Mouse (Mus musculus) gastrocnemius, postnatal 4 days (tissue): ENCODE measurements around the gene Bcor. TPM values are rescaled to one million over a fixed set of nuclear protein-coding genes. Genes with fewer than 3 reads are reported as not detected.

Source experiments
- DNase-seq, 2 experiments: peaks; one replicate each; pipeline ENCODE4 v3.0.0; 2021 to 2022; ENCODE audit warnings: low spot score in 2 of 2, mixed read lengths in 2 of 2
- total RNA-seq, 2 experiments: library from RNA; stranded (reverse); gene quantifications; 2 replicates each; pipeline ENCODE4 v1.2.3; 2021

The Bcor gene
- total RNA-seq, 2 experiments from 2014 or later, result 38.1 to 38.7 TPM

DNA sequence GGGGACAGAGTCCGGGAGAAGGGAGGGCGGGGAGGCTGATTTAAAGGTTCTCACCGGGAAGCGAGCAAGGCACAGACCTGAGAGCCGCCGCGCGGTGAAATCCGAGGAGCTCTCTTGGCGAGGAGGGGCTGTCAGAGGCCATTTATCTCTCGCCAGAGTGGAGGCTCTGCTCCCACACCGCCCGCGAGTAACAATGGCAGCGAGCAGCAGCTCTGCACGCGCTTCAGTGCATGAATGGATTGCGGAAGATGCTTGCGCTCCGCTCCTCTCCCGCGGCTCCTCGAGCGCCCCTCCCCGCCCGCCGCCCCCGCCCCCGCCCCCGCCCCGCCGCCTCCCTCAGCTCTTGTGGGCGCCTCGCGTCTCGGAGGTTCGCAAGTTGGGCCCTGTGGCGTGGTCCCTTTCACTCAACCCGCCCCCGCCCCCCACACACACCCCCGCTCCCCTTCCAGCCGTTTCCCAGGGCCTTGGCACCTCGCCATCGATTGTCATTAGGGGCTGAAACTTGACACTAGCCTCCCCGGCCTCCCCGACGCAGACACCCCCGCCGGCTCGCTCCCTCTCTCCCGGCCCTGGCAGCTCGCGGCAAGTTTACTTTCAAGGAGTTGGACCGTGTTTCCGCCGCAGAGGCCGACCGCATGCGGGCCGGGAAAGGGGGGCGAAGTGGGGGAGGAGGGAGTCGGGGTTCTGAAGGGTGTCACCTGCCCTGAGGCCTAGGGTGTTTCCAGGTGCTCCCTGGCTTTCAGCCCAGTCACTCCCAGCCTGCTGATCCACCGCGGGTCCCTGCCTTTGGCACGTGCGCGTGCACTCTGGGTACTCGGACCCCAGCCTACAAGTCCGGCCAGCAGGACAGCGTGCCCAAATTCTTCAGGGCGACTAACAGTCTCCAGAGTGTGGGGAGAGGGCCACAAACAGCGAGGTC is 31.7 kb downstream of the Bcor start:
- peak; percentile 47 to 75 for DNase-seq

GRCm38 (mm10) chrX:12127799-12128164 is 32.4 kb downstream of the Bcor start:
- DNase-seq, result no peak

- no peak for DNase-seq
Observed at GRCm38 (mm10) chrX:12127106-12127670, 33.0 kb downstream of the Bcor start.

- no peak for DNase-seq
Observed at GRCm38 (mm10) chrX:12126408-12127105, 33.6 kb downstream of the Bcor start.

GRCm38 (mm10) chrX:12124571-12124970 is 35.6 kb downstream of the Bcor start:
- DNase-seq, result no peak

GRCm38 (mm10) chrX:12123687-12124087 is 36.5 kb downstream of the Bcor start:
- no peak for DNase-seq

DNA sequence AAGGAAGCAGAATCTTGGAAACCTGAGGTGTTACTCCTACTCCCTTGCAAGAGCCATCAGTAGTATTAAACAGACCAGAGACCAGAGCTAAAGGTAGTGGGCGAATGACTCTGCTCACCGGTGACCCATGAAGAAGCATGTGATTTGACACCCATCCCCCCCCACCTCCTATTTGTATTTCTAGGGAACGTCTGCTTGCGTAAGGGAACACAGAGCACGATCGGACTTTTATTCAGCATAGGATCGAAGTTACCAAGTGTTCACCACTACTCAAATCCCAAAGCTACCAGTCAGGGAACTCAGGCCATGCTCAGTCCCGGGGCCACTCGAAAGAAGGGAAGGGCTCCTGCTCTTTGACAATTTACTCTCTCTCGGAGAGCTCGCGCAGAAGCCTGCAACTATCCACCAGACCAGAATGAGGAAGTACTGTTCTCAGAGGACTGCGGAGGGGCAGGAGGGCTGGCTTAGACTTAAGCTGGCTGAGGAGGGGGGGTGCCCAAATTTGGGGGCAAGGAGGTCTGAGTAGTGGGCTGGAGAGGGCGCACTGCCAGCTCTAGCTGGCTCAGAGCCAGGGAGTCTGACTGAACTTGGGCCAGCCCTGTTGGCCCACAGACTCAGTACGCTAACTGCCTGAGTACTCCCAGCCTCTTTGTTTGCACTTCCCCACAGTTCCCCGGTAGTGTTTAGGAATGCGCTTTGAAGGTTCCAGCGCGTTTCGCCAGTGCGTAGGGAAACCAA is 37.4 kb downstream of the Bcor start:
- DNase-seq, result peak; percentile 19 to 24

DNA sequence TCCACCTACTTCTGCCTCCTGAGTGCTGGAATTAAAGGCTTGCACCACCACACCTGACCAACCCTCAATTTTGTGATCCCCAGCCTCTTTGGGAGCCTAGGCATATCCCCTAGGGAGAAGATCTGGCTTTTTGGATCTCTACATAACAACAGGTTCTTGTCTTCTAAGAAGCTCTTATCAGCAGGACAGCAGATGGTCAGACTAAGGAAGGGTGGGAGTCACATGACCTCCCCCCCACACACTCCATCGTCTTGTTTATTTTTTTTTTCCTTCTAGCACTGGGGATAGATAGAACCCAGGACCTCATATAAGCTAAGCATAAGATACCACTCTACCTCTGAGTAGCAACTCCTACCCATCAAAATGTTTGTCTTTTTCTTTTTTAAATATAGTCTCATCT is 40.7 kb downstream of the Bcor start:
- no peak for DNase-seq

- DNase-seq, result no peak
Observed at GRCm38 (mm10) chrX:12116128-12116527, 44.0 kb downstream of the Bcor start.

GRCm38 (mm10) chrX:12112166-12112565 is 48.0 kb downstream of the Bcor start:
- DNase-seq, result no peak

DNA sequence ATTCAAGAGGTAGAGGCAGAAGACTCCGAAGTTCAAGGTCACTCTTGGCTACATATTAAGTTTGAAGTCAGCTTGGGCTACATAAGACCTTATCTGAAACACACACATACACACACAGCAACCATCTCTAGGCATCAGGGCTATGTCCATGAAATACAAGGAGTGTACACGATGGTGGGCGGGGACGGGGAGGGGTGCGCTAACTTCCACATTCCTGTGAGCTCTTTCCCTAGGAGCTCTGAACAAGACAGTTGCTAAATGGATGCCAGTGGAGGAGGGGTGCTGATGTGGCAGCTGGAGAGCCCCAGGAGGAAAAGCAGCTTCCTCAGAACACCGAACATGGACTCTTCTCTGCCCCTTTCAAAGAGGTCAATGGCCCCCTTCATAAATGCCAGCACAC is 49.6 kb downstream of the Bcor start:
- DNase-seq, result no peak

DNA sequence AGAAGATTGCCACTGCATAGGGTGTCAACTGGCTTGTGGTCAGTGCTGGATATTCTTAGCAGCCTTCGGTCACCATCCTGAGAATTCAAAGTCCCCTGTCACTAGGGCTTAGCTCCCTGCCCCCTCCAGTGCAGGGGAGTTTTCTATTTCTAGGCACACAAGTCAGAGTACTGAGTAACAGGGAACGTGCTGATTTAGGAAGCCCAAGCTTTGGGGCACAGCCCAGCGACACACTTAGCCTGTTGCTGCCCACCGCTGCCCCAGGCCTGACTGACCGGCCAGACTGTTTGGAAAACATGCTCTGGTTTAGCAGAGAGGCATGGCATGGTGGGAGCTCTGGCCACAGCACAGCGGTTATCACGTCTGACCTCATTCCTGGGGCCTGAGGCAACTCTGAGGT is 54.8 kb downstream of the Bcor start:
- no peak for DNase-seq

- DNase-seq, result no peak
Observed at GRCm38 (mm10) chrX:12096783-12097526, 63.2 kb downstream of the Bcor start.

DNA sequence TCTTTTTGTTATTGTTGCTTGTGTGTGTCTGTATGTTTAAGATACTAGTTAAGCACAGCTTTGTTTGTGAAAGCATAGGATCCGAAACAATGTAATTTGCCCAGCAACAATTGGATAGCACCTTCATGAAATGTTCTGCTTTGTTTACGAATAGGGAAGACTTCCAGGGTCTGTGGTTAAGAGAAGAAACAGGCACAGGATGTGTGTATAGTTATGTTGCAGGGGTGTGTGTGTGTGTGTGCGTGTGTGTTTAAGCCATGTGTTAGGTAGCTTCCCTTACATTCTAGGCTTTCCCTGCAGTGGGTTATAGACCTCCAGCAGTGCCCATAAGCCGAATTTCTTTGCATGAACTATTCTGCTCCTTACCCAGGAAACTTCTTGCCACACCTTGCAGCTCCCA is 66.8 kb downstream of the Bcor start:
- DNase-seq, result no peak

DNA sequence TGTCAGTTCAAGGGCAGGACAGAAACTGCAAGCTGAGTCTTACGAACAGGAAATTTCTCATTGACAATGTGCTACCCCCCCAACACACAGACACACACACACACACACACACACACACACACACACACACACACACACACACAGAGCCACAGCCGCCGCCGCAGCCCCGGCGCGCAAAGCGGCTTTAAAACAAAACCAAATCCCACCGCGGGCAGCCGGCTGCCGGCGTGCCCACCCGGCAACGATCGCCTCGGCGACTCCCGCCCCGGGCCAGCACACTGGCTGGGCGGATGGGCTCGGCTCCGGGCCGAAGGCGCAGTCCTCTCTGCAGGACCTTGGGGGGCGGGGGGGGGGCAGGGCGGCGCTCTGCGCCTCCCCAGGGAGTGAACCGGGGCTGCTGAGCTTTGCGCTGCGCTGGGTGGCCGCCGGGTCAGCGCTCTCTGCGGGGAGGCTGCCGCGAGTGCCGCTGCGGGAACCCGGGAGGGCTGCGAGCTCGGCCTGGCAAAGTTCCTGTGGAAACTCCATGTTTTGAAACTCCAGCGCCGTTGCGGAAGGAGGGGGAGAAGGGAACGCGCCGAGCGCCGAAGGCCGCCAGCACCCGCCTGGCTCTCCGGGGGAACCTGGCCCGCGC is 68.6 kb downstream of the Bcor start:
- peak; percentile 54 to 60 for DNase-seq

DNA sequence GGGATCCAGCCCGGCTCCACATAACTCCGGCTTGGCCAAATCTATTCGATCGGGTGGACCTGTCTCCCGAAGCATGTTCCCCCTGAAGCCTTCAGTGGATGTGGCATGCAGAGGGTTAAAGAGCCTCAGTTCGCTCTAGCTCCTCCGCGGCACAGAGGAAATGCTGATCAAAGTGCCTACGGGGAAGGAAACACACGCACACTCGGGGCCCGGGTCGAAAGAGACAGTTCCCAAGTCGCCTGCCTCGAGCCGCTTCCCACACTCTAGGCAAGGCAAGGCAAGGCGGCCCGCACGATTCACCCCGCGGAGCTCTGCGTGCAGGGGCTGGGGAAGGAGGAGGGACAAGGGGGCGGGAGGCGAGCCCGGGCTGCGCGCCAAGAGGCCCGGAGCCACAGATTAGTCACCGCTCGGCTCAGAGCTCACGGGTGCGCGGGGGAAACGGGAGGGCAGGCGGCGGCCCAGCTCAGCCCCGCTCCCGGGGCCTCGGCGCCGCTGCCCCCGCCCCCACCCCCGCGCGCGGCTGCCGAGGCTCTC is 69.2 kb downstream of the Bcor start:
- peak; percentile 75 to 78 for DNase-seq

GRCm38 (mm10) chrX:12090151-12090870 is 69.8 kb downstream of the Bcor start:
- peak; percentile 33 for DNase-seq

DNA sequence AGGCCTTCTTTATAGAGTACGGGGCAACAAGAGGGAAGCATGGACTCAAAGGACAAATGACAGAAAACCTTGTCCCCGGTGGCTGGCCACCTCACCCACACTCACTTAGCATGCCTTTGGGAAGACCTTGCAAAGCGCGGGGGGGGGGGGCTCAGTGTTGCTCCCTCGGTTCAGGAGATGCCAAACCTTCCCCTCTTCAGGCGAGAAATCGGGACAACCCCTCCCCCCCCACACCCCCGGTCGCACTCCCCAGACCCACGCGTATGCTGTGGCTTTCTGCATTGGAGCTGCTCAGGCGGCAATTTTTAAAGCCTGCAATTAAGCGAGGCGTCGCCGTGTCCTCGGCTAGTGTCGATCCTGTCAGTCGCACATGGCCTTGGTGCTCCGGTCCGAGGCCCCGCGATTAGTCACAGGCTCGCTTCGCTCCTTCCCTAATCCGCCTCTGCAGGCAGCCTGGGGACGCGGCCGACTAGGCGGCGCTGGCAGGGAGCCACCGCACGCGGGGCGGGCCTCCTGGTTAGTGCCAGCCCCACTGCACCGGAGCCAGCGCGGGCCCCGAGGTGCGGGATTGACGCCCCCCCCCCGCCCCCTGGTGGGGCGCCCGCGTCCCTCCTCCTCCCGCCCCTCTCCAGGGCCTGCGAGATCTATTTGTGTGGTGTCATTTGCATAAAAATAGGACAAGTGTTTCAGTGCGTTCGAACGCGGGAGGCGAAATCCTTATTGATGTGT is 70.6 kb downstream of the Bcor start:
- DNase-seq, result peak; percentile 34 to 35

DNA sequence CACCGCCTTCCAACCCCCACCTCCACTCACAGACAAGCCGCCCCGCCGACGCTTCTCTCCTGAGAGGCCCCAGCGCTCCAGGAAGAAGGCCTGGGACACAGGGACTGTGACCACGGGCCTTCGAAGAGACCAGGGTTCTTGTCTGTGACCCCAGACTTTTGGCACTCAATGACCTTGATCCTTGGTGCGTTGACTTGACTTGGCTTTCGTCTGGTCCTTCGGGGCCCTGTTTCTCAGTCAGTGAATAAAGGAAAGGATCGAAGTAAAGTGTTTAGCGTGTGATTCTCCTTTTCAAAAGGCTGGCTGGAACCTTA is 71.2 kb downstream of the Bcor start:
- DNase-seq, result peak in 1 of 2 experiments; percentile 43
